Mouse (Mus musculus) megakaryocyte, embryonic 14.5 days (primary cell): ENCODE results near the gene Mest.

Source experiments
- FLI1 ChIP-seq: IDR thresholded peaks from 2 replicates; pipeline ENCODE4 v1.6.1; 2012; ENCODE audit warnings: low read length, inconsistent platforms, mixed read lengths
- GATA1 ChIP-seq: IDR thresholded peaks from 3 replicates; pipeline ENCODE4 v1.6.1; 2012; ENCODE audit warnings: mixed read lengths, low read length, inconsistent platforms, borderline replicate concordance

- TF ChIP-seq FLI1: no peak
- TF ChIP-seq GATA1: no peak
Measured at GRCm38 (mm10) chr6:30749042-30749689, 25.8 kb downstream of the Mest start.
